Mouse (Mus musculus) heart, embryonic 14.5 days (tissue): ENCODE results near the gene Cux1. TPM values are rescaled to one million over a fixed set of nuclear protein-coding genes. Genes with fewer than 3 reads are reported as not detected.

Experiments
- ATAC-seq: fragments of 200-750 bp; cut with Nextera tagmentation; 2 replicates; pipeline ENCODE4 v1.8.0; 2017; ENCODE audit warnings: low read depth, moderate TSS enrichment; ENCODE audit not compliant: insufficient number of reproducible peaks, insufficient read depth, low FRiP score
- H3K27ac ChIP-seq, 2 experiments: fragments of 200-500 bp in 1 of 2; fragments of 300-500 bp in 1 of 2; sonication (generic) in 1 of 2; replicated peaks in 1 of 2; 2 replicates each; pipeline ENCODE4 v1.5.1; 2012 to 2014; ENCODE audit warnings: low read depth in 2 of 2, low read length in 2 of 2, control low read depth in 1 of 2, mild to moderate bottlenecking in 1 of 2, mixed read lengths in 1 of 2; ENCODE audit not compliant: control insufficient read depth in 1 of 2, insufficient read depth in 1 of 2
- H3K27me3 ChIP-seq: fragments of 300-500 bp; sonication (generic); 2 replicates; pipeline ENCODE4 v1.6.1; 2014; ENCODE audit warnings: mild to moderate bottlenecking, low read length, control low read depth; ENCODE audit not compliant: control insufficient read depth, insufficient read depth
- H3K36me3 ChIP-seq: fragments of 300-500 bp; sonication (generic); 2 replicates; pipeline ENCODE4 v1.6.1; 2014; ENCODE audit warnings: mild to moderate bottlenecking, control low read depth, low read length, mixed read lengths; ENCODE audit not compliant: control insufficient read depth, insufficient read depth
- H3K4me1 ChIP-seq, 2 experiments: fragments of 200-500 bp in 1 of 2; fragments of 300-500 bp in 1 of 2; sonication (generic) in 1 of 2; 2 replicates each; pipeline ENCODE4 v1.6.1; 2012 to 2014; ENCODE audit warnings: low read length in 2 of 2, control low read depth in 1 of 2, mixed read lengths in 1 of 2; ENCODE audit not compliant: control insufficient read depth in 2 of 2, insufficient read depth in 2 of 2
- H3K4me2 ChIP-seq: fragments of 300-500 bp; sonication (generic); 2 replicates; pipeline ENCODE4 v1.6.1; 2014; ENCODE audit warnings: mild to moderate bottlenecking, low read length
- H3K4me3 ChIP-seq, 2 experiments: fragments of 200-500 bp in 1 of 2; fragments of 300-500 bp in 1 of 2; sonication (generic) in 1 of 2; 2 replicates each; pipeline ENCODE4 v1.5.1; 2012 to 2014; ENCODE audit warnings: low read length in 2 of 2, mild to moderate bottlenecking in 2 of 2, control low read depth in 1 of 2, low read depth in 1 of 2, moderate library complexity in 1 of 2; ENCODE audit not compliant: control insufficient read depth in 1 of 2, insufficient read depth in 1 of 2
- H3K9ac ChIP-seq: fragments of 300-500 bp; sonication (generic); 2 replicates; pipeline ENCODE4 v1.6.1; 2014; ENCODE audit warnings: mild to moderate bottlenecking, low read length
- H3K9me3 ChIP-seq: fragments of 300-500 bp; sonication (generic); 2 replicates; pipeline ENCODE4 v1.6.1; 2016; ENCODE audit warnings: low read length, control low read depth; ENCODE audit not compliant: control insufficient read depth
- WGBS: fragments of 180-500 bp; shearing (Covaris S2); extraction: QIAGEN DNeasy Blood & Tissue Kit; methylation state at CpG from one replicate; pipeline ENCODE4 v1.1.7; 2014; 5-methylcytosine and 5-hydroxymethylcytosine counted together
- polyA plus RNA-seq: library from polyadenylated mRNA; unstranded; fragments of >200 nt; fragmentation: Nextera tagmentation; extraction: Ambion mirVana; gene quantifications from 2 replicates; pipeline ENCODE4 v1.2.1, GENCODE M21; 2014

Gene Cux1
- polyA plus RNA-seq, 1 experiment from 2014 or later: 71.6 TPM

DNA sequence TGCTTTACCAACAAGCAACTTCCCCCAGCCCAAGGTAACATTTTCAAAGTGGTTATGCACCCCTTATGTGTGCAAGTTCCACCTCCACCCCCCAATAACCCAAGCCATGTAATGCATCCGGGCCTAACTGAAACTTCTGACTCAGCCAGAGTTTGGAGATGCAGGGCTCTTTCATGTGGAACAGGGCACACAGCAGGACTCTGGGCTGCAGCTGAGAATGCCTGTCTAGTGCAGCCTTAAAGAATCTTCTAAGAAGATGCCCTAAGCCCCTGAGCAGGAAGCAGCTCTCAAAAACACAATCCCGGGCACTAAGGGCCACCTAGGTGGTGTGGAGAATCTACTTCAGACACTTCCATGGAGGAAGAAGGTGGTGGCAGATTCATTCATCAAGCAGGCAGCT, 16.6 kb downstream of the Cux1 start:
- Histone ChIP-seq H3K27ac (no peak overlapping the region; a peak in 1 of 4 replicates), H3K9me3 (no peaks in the 10 kb centered on the region), H3K27me3 (no peaks in the 10 kb centered on the region), H3K9ac (no peak overlapping the region), H3K4me3 (no peak overlapping the region), H3K4me1 (peaks cover 31 to 60% of the 10 kb centered on the region in 2 experiments), H3K36me3 (no peaks in the 10 kb centered on the region), H3K4me2 (no peak overlapping the region)
- ATAC-seq: no peak
- 38% methylated on average over 2 of the region's 2 CpGs for WGBS

DNA sequence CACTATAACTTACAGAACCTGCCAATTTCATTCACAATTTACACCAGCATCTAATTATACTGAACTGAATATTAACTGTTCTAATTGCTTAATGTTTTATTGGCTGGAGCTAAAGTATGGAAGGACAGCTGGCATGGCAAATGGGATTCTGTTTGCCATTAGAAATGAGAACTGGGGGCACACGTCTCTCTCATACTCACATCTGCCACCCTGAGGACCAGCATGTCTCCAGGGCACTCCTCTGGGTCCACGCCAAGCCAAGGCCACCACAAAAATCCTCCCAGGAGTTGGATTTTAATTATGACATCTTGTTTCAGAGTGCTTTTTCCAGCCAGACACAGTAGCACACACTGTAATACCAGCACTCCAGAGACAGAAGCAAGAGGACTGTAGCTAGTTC, 18.5 kb downstream of the Cux1 start:
- H3K4me3 ChIP-seq: no peak overlapping the region
- no peak overlapping the region for H3K27ac ChIP-seq
- no peaks in the 10 kb centered on the region for H3K36me3 ChIP-seq
- no peaks in the 10 kb centered on the region for H3K9me3 ChIP-seq
- H3K4me2 ChIP-seq: no peak overlapping the region
- peaks cover 23 to 52% of the 10 kb centered on the region in 2 experiments for H3K4me1 ChIP-seq
- WGBS: 85% methylated on average over 2 of the region's 2 CpGs
- no peak for ATAC-seq
- no peak overlapping the region for H3K9ac ChIP-seq
- H3K27me3 ChIP-seq: no peaks in the 10 kb centered on the region

DNA sequence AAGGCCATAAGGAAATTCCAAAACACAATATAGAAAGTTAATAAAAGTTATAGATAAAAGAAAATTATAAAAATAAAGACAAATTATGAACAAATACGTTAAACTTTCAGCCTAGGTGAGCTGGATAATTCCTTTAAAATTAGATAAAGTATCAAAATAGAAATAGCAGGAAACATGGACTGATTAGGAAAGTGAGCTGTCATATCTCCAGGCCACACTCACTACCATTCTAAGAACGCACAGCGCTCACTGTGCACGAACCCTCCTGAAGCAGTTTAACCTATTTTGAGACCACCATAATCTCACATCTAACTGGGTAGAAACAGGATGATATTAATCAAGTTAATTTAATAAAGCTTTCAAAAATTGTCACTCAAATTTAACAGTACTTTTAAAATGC, 22.2 kb downstream of the Cux1 start:
- Histone ChIP-seq H3K4me2 (peak overlapping the region; percentile 21), H3K4me3 (no peak overlapping the region), H3K36me3 (no peaks in the 10 kb centered on the region), H3K9ac (peak overlapping the region; percentile 35; the same call in 1 of the 2 replicates), H3K27ac (no peak overlapping the region), H3K27me3 (no peaks in the 10 kb centered on the region), H3K9me3 (no peaks in the 10 kb centered on the region), H3K4me1 (peaks cover 14 to 42% of the 10 kb centered on the region in 2 experiments)
- 17% methylated on average over 4 of the region's 4 CpGs for WGBS
- no peak for ATAC-seq

DNA sequence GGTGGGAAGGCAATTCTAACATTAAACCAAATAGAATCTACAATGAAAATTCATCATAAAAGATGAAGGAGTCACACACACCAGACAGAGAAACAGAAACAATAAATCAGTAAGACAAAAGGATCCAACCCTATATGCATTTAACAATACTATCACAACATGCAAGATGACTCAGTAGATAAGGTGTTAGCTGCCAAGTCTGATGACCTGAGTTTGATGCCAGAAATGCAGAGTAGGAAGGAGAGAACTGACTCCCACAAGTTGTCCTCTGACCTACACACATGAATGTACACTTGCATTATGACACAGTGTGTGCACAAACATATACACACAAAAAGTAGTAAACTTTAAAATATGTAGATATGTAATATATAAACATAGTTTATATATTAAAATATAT, 24.1 kb downstream of the Cux1 start:
- Histone ChIP-seq H3K9ac (no peak overlapping the region), H3K27me3 (no peaks in the 10 kb centered on the region), H3K4me3 (no peak overlapping the region), H3K36me3 (no peaks in the 10 kb centered on the region), H3K9me3 (no peaks in the 10 kb centered on the region), H3K4me2 (no peak overlapping the region), H3K4me1 (peaks cover 17 to 48% of the 10 kb centered on the region in 2 experiments), H3K27ac (no peak overlapping the region)
- ATAC-seq: no peak

DNA sequence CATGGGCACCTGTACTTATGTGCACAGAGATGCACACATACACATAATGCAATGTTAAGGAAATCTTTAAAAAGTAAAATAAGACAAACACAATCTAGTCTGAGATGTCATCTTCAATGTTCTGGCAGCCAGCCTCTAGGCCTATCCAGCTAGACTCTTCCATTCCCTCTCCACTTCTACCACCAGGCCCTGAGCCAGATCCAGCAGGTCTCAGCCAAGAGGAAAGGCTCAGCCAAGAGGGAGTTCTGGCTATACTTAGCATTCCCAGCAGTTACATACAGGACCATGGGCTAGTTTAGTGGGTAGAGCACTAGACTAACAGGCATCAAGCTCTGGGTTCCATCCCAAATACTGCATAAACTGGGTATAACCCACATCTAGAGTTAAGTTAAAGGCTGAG, 26.3 kb downstream of the Cux1 start:
- Histone ChIP-seq H3K27me3 (no peaks in the 10 kb centered on the region), H3K4me3 (no peak overlapping the region), H3K9ac (no peak overlapping the region), H3K27ac (peak overlapping the region; percentile 35 to 72; a peak in 3 of 4 replicates), H3K9me3 (no peaks in the 10 kb centered on the region), H3K4me2 (no peak overlapping the region), H3K4me1 (peaks cover 19 to 53% of the 10 kb centered on the region in 2 experiments), H3K36me3 (no peaks in the 10 kb centered on the region)
- peak; percentile 74; the same call in 1 of the 2 replicates for ATAC-seq

DNA sequence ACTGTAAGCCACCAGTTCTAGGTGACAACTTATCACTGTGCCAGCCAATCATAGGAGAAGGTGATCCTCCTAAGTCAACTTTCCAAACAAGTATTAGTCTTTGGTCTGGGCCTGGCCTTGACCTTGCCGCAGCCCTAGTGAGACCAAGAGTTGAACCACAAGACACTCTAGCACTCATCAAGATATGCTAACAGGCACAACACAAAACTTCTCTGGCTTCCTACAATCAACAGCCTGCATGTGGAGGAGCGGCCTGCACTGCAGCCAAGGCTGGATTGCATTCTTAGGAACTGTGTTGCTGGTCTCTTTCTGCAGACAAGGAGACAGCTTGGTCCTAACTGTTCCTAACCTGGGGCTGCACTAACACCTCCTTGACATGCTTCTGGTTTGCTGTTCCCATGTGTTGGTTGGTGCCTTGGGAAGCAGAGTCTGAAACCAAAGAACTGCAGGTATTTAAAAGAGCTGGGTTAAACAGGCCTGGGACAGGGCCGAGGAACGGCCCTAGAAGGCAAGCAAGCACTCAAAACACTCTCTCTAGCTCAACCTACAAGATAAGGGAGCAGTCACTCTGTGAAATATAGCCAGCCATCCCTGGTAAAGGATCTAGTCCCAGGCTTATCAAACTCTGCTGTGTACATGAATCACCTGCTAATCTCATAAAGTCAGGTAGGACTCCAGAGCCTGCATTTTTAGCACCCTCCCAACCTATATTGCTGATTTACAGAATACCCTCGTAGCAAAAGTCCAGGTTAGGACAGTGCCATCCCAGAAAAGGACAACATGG, 27.0 kb downstream of the Cux1 start:
- H3K4me3 ChIP-seq: no peak overlapping the region
- no peak for ATAC-seq
- no peaks in the 10 kb centered on the region for H3K27me3 ChIP-seq
- H3K9ac ChIP-seq: 0 out of 2 replicates have a peak overlapping the region, but pooled peaks have one; percentile 25
- no peaks in the 10 kb centered on the region for H3K36me3 ChIP-seq
- peaks cover 18 to 53% of the 10 kb centered on the region in 2 experiments for H3K4me1 ChIP-seq
- H3K27ac ChIP-seq: peak overlapping the region; percentile 35 to 72
- no peak overlapping the region for H3K4me2 ChIP-seq
- H3K9me3 ChIP-seq: no peaks in the 10 kb centered on the region
- 45% methylated on average over 5 of the region's 5 CpGs for WGBS

DNA sequence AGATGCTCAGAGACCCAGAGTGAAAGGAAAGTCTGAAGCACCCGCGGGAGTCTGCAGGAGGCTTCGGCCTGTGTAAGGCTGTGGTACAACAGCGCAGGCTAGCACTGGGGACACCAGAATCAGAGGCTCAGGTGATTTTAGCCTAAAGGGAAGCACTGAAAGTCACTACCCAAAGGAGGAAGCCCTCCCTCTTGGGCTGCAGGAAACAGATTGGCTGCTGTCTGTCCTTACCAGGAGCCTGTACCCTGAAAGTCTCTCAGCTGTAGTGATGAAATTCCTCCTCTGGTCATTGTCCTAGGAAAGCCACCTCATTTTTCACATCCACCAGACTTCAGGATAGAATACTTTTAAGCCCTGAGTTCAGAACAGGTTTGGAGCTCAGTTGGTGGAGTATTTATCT, 30.5 kb downstream of the Cux1 start:
- WGBS: 79% methylated on average over 4 of the region's 4 CpGs

More for the DNA sequence above, 30.5 kb downstream of the Cux1 start:
- Histone ChIP-seq H3K9me3 (no peaks in the 10 kb centered on the region), H3K4me2 (no peak overlapping the region), H3K27me3 (no peaks in the 10 kb centered on the region), H3K36me3 (no peaks in the 10 kb centered on the region), H3K4me3 (no peak overlapping the region), H3K27ac (no peak overlapping the region), H3K4me1 (peaks cover 27 to 72% of the 10 kb centered on the region in 2 experiments), H3K9ac (0 out of 2 replicates have a peak overlapping the region, but pooled peaks have one; percentile 4)
- no peak for ATAC-seq
